Mouse (Mus musculus) MEL (cell line): ENCODE data around the gene Rnasek.

Source experiments
- BHLHE40 ChIP-seq: IDR thresholded peaks from 2 replicates; pipeline ENCODE4 v1.6.1; 2012; ENCODE audit warnings: low read depth, mild to moderate bottlenecking, inconsistent platforms, low read length, improper control_type of control experiment, borderline replicate concordance
- CHD2 ChIP-seq: IDR thresholded peaks from 2 replicates; pipeline ENCODE4 v1.6.1; 2011; ENCODE audit warnings: low read length, improper control_type of control experiment
- CTCF ChIP-seq, 3 experiments: IDR thresholded peaks in 2 of 3; conservative IDR thresholded peaks in 1 of 3; 2 replicates each; pipeline ENCODE4 v1.5.1; 2011 to 2012; ENCODE audit warnings: low read length in 3 of 3, low read depth in 2 of 3, mild to moderate bottlenecking in 2 of 3, improper control_type of control experiment in 1 of 3, inconsistent platforms in 1 of 3, mixed read lengths in 1 of 3, moderate library complexity in 1 of 3; ENCODE audit not compliant: control insufficient read depth in 1 of 3, insufficient read depth in 1 of 3, poor library complexity in 1 of 3, severe bottlenecking in 1 of 3
- E2F4 ChIP-seq: IDR thresholded peaks from 2 replicates; pipeline ENCODE4 v1.6.1; 2011; ENCODE audit warnings: low read depth, low read length, improper control_type of control experiment, borderline replicate concordance
- EP300 ChIP-seq, 2 experiments: IDR thresholded peaks; 2 replicates each; pipeline ENCODE4 v1.6.1; 2011; ENCODE audit warnings: improper control_type of control experiment in 2 of 2, low read length in 2 of 2, low read depth in 1 of 2, mild to moderate bottlenecking in 1 of 2
- GABPA ChIP-seq: IDR thresholded peaks from 2 replicates; pipeline ENCODE4 v1.6.1; 2012; ENCODE audit warnings: low read depth, mild to moderate bottlenecking, inconsistent platforms, low read length, improper control_type of control experiment, moderate library complexity
- MEF2A ChIP-seq: IDR thresholded peaks from 2 replicates; pipeline ENCODE4 v1.6.1; 2014; ENCODE audit warnings: low read depth, mild to moderate bottlenecking, inconsistent platforms, low read length, improper control_type of control experiment; ENCODE audit not compliant: poor library complexity, insufficient replicate concordance, severe bottlenecking; ENCODE audit errors: extremely low read depth
- POLR2AphosphoS2 ChIP-seq: IDR thresholded peaks from 2 replicates; pipeline ENCODE4 v1.6.1; 2011; ENCODE audit warnings: low read length, improper control_type of control experiment
- SMC3 ChIP-seq: IDR thresholded peaks from 2 replicates; pipeline ENCODE4 v1.6.1; 2011; ENCODE audit warnings: low read depth, low read length, improper control_type of control experiment
- TCF12 ChIP-seq: IDR thresholded peaks from 2 replicates; pipeline ENCODE4 v1.6.1; 2014; ENCODE audit warnings: low read depth, mild to moderate bottlenecking, inconsistent platforms, low read length, improper control_type of control experiment, moderate library complexity
- USF1 ChIP-seq: IDR thresholded peaks from 2 replicates; pipeline ENCODE4 v1.6.1; 2014; ENCODE audit warnings: low read depth, mild to moderate bottlenecking, inconsistent platforms, low read length, improper control_type of control experiment, moderate library complexity
- ZMIZ1 ChIP-seq: IDR thresholded peaks from 2 replicates; pipeline ENCODE4 v1.6.1; 2012; ENCODE audit warnings: low read depth, mild to moderate bottlenecking, inconsistent platforms, low read length, improper control_type of control experiment, moderate library complexity
- ZNF384 ChIP-seq: IDR thresholded peaks from 2 replicates; pipeline ENCODE4 v1.6.1; 2012; ENCODE audit warnings: low read depth, mild to moderate bottlenecking, inconsistent platforms, low read length, improper control_type of control experiment

GRCm38 (mm10) chr11:70207283-70207682 lies 32.4 kb downstream of the Rnasek start:
- TF ChIP-seq MEF2A, result no peak
- TF ChIP-seq CTCF (IDR thresholded peaks at IDR 0.05 in 2 of 3, conservative IDR thresholded peaks at IDR 0.05 in 1 of 3; ENCODE audit: control insufficient read depth in 1 of 3, insufficient read depth in 1 of 3, low read depth in 2 of 3, low read length in 3 of 3, poor library complexity in 1 of 3, severe bottlenecking in 1 of 3), result no peak
- TF ChIP-seq POLR2AphosphoS2, result no peak
- TF ChIP-seq E2F4, result no peak
- no peak for TF ChIP-seq ZNF384
- no peak for TF ChIP-seq ZMIZ1
- no peak for TF ChIP-seq TCF12
- TF ChIP-seq CHD2, result no peak
- no peak for TF ChIP-seq GABPA
- TF ChIP-seq BHLHE40, result no peak
- no peak for TF ChIP-seq EP300 (IDR thresholded peaks at IDR 0.05; ENCODE audit: low read depth in 1 of 2, low read length in 2 of 2)
- no peak for TF ChIP-seq SMC3
- no peak for TF ChIP-seq USF1
